Mouse (Mus musculus) layer of hippocampus, postnatal 10 days (tissue): ENCODE measurements around the gene Olfr653. TPM values are rescaled to one million over a fixed set of nuclear protein-coding genes. Genes with fewer than 3 reads are reported as not detected.

Source experiments
- DNase-seq, 2 experiments: peaks; one replicate each; pipeline ENCODE4 v3.0.0; 2021; ENCODE audit warnings: low spot score in 2 of 2
- long read RNA-seq: library from polyadenylated mRNA; stranded (forward); transcript quantifications from one replicate; pipeline ENCODE4 v2.0.0, GENCODE M21; 2023
- total RNA-seq, 2 experiments: library from RNA; stranded (reverse); gene quantifications; 2 replicates each; pipeline ENCODE4 v1.2.3; 2021

The Olfr653 gene
- total RNA-seq = not detected
- long read RNA-seq = 0 reads

- DNase-seq = no peak
Measured at GRCm38 (mm10) chr7:104577014-104577413, at the start of gene Olfr653. Gene Olfr653, plus strand, starts transcription at chr7:104577314.

GRCm38 (mm10) chr7:104549833-104550232, 27.3 kb upstream of the Olfr653 start, which contains the start of gene Olfr651:
Gene Olfr651, plus strand, starts transcription at chr7:104550133.
- no peak for DNase-seq

DNA sequence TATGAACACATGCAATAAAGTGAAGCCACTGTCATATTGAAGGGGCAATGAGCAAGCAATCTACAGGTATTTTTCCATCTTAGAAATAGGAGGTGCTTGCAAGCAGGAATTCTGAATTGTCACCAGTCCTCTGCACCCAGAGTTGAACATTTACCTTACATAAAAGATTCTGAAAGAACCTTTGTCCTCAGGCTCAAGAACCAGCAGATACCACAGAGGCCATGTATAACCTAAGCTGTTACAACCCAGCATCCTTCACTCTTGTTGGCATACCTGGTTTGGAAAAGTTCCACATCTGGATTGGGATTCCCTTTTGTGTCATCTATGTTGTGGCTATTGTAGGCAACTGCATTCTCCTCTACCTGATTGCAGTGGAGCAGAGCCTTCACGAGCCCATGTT, 24.4 kb upstream of the Olfr653 start:
- no peak for DNase-seq

- DNase-seq = no peak
Measured at GRCm38 (mm10) chr7:104560601-104561000, 16.5 kb upstream of the Olfr653 start, which contains the start of gene Olfr652. Gene Olfr652, plus strand, starts transcription at chr7:104560901.

GRCm38 (mm10) chr7:104580846-104581245, 3.7 kb downstream of the Olfr653 start:
- DNase-seq = no peak

GRCm38 (mm10) chr7:104581429-104581828, 4.3 kb downstream of the Olfr653 start:
- DNase-seq = no peak

- DNase-seq = no peak
Measured at GRCm38 (mm10) chr7:104586725-104587124, 9.6 kb downstream of the Olfr653 start, which contains the start of gene Olfr654. Gene Olfr654, plus strand, starts transcription at chr7:104587025.

DNA sequence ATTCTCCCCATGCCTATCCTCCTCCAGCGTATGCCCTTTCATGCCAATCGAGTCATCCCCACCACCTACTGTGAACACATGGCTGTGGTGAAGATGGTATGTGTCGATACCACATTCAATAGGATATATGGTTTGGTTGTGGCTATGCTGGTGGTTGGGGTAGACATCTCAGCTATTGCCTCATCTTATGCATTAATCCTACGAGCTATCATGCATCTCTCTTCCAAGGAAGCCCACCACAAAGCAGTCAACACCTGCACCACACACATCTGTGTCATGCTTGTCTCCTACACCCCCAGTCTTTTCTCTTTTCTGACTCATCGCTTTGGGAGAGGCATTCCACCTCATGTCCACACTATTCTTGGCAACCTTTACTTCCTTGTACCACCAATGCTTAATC, 11.2 kb downstream of the Olfr653 start:
- DNase-seq = no peak

DNA sequence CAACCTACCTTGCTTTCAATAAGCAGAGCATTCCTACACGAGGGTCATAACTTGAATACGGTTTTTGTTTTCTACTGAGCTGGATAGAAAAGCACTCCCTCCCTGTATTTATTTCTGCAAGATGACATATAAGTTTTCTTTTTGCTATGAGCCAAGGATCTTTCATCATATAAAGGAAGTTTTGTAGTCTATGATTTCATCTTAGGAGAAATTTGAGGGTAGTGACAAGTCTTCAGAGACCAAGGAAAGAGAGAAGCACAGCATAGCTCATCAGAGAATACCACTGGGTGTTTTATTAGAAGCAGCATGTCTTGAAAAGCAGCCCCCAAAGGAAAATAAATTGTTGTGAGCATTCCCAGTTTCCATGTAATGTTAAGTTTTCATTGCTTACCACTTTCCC, 24.6 kb downstream of the Olfr653 start, which contains the start of gene Olfr655:
Gene Olfr655 (minus strand): TSS at position 101 of the 400 bp plus-strand sequence.
- no peak for DNase-seq

- DNase-seq = peak in 1 of 2 experiments; percentile 5
Measured at GRCm38 (mm10) chr7:104603173-104603572, 26.1 kb downstream of the Olfr653 start.

DNA sequence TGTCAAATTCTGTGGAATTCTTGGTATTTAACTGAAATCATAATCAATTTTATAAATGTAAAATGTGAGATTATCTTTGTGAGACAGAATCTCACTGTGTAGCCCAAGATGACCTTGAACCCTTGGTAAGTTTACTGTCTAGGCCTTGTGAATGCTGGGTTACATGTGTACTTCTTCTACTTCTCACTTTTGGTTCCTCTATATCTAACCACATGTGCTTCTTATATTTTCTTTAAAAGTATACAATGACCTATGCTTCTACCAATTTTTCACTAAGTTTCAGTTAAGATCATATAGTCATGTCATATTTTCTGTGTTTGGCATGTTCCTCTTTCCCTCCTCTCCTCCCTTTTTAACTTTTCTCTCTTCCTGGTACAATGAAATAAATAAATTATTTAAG, 27.6 kb downstream of the Olfr653 start:
- no peak for DNase-seq

- DNase-seq = no peak
Measured at GRCm38 (mm10) chr7:104613655-104614054, 36.5 kb downstream of the Olfr653 start, which contains the start of gene Olfr656. Gene Olfr656, plus strand, starts transcription at chr7:104613955.

DNA sequence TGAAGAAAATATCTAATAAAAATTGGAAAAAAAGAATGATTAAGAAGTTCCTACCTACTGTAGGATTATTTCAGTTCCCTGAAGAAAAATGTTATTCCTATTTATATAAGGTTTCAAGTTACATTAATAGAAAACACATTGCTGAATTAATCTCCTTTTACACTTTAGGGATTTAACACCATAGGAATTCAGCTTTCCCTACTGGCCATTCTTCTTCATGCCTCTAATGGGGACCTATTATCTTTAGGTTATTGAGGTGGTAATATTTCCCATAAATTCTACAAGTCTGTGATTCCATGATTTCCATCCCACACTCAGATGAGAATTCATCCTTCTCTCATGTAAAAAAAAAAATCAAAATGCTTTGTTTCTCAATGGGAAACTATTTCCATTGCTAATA, 47.4 kb downstream of the Olfr653 start, which contains the start of gene Olfr657:
Gene Olfr657 (plus strand): TSS at position 301 of the 400 bp plus-strand sequence.
- DNase-seq = no peak

Other genes starting within 250 kb of the Olfr653 start
- not detected for gene Trim34b, start 247.8 kb upstream of the Olfr653 start, total RNA-seq
- 1 to 10 TPM; 1.4 to 1.9 TPM for gene Trim12c, start 224.0 kb upstream of the Olfr653 start, total RNA-seq
- gene Trim30b, start 207.4 kb upstream of the Olfr653 start, total RNA-seq = not detected
- under 1 TPM in 1 of 2 experiments, not detected in 1; 0.25 TPM for gene Trim30c, start 176.5 kb upstream of the Olfr653 start, total RNA-seq
- gene Trim30a, start 112.1 kb upstream of the Olfr653 start, total RNA-seq = under 1 TPM; 0.67 to 0.73 TPM
- gene Trim30d, start 69.5 kb upstream of the Olfr653 start, total RNA-seq = under 1 TPM; 0.37 to 0.38 TPM
- gene Olfr651, start 27.2 kb upstream of the Olfr653 start, total RNA-seq = not detected
- gene Olfr652, start 16.4 kb upstream of the Olfr653 start, total RNA-seq = not detected
- not detected for gene Olfr654, start 9.7 kb downstream of the Olfr653 start, total RNA-seq
- not detected for gene Olfr655, start 24.5 kb downstream of the Olfr653 start, total RNA-seq
- gene Olfr656, start 36.6 kb downstream of the Olfr653 start, total RNA-seq = not detected
- gene Olfr657, start 47.5 kb downstream of the Olfr653 start, total RNA-seq = not detected
- gene Olfr658, start 70.0 kb downstream of the Olfr653 start, total RNA-seq = not detected
- not detected for gene Olfr659, start 89.4 kb downstream of the Olfr653 start, total RNA-seq
- not detected for gene Olfr661, start 109.2 kb downstream of the Olfr653 start, total RNA-seq
- not detected for gene Usp17le, start 200.2 kb downstream of the Olfr653 start, total RNA-seq